Mouse (Mus musculus) intestine, embryonic 16.5 days (tissue): ENCODE results near the gene Rhox6. TPM values are rescaled to one million over a fixed set of nuclear protein-coding genes. Genes with fewer than 3 reads are reported as not detected.

Source experiments
- polyA plus RNA-seq: library from polyadenylated mRNA; unstranded; fragments of >200 nt; fragmentation: Nextera tagmentation; extraction: Ambion mirVana; gene quantifications from 2 replicates; pipeline ENCODE4 v1.2.1, GENCODE M21; 2015

Gene Rhox6
- polyA plus RNA-seq, 1 experiment from 2014 or later: not detected

Other genes starting within 250 kb of the Rhox6 start
- not detected in 2 replicates for gene Rhox3f, start 245.9 kb upstream of the Rhox6 start, polyA plus RNA-seq
- gene Rhox4f, start 219.2 kb upstream of the Rhox6 start, polyA plus RNA-seq: not detected in 2 replicates
- not detected in 2 replicates for gene Rhox3g, start 198.3 kb upstream of the Rhox6 start, polyA plus RNA-seq
- gene Rhox2g, start 183.4 kb upstream of the Rhox6 start, polyA plus RNA-seq: not detected in 2 replicates
- not detected in 2 replicates for gene Rhox4g, start 175.6 kb upstream of the Rhox6 start, polyA plus RNA-seq
- not detected in 2 replicates for gene Rhox3h, start 158.1 kb upstream of the Rhox6 start, polyA plus RNA-seq
- gene Rhox2h, start 153.6 kb upstream of the Rhox6 start, polyA plus RNA-seq: not detected in 2 replicates
- gene Rhox5, start 22.1 kb upstream of the Rhox6 start, polyA plus RNA-seq: 2.2 and 3.3 TPM in 2 replicates
- gene Rhox7a, start 4.8 kb downstream of the Rhox6 start, polyA plus RNA-seq: not detected in 2 replicates
- gene Rhox8, start 52.0 kb downstream of the Rhox6 start, polyA plus RNA-seq: not detected in 2 replicates
- not detected in 2 replicates for gene Rhox7b, start 70.3 kb downstream of the Rhox6 start, polyA plus RNA-seq
- gene Rhox9, start 74.9 kb downstream of the Rhox6 start, polyA plus RNA-seq: not detected in 2 replicates
- not detected in 2 replicates for gene Btg1-ps1, start 191.9 kb downstream of the Rhox6 start, polyA plus RNA-seq
- not detected in 2 replicates for gene Btg1-ps2, start 216.2 kb downstream of the Rhox6 start, polyA plus RNA-seq
- not detected in 2 replicates for gene Rhox10, start 239.6 kb downstream of the Rhox6 start, polyA plus RNA-seq